Mouse (Mus musculus): Measurements from ENCODE around the gene Dgkz. TPM values are rescaled to one million over a fixed set of nuclear protein-coding genes. Genes with fewer than 3 reads are reported as not detected.

The Dgkz gene
- total RNA-seq, 2 experiments from 2014 or later = 45.1 to 48.0 TPM

GRCm38 (mm10) chr2:91960459-91960858, 15.2 kb downstream of the Dgkz start:
- DNase-seq = no peak

- no peak for DNase-seq
These were observed 15.9 kb downstream of the Dgkz start for GRCm38 (mm10) chr2:91959544-91960410.

GRCm38 (mm10) chr2:91958701-91959457, 16.8 kb downstream of the Dgkz start:
- DNase-seq = peak; percentile 66 to 74

- no peak for DNase-seq
These were observed 17.6 kb downstream of the Dgkz start for GRCm38 (mm10) chr2:91958049-91958448.

GRCm38 (mm10) chr2:91957096-91957495, 18.6 kb downstream of the Dgkz start:
- no peak for DNase-seq

- DNase-seq = no peak
These were observed 19.8 kb downstream of the Dgkz start for GRCm38 (mm10) chr2:91955875-91956274.

- no peak for DNase-seq
These were observed 20.5 kb downstream of the Dgkz start for GRCm38 (mm10) chr2:91955121-91955591.

- peak; percentile 65 to 85 for DNase-seq
These were observed 21.8 kb downstream of the Dgkz start for GRCm38 (mm10) chr2:91953825-91954224.

- DNase-seq = peak; percentile 23 to 50
These were observed 25.2 kb downstream of the Dgkz start for GRCm38 (mm10) chr2:91950275-91951085.

- DNase-seq = peak; percentile 52 to 67
These were observed 26.0 kb downstream of the Dgkz start for GRCm38 (mm10) chr2:91949411-91950274.

GRCm38 (mm10) chr2:91948792-91949241, 26.8 kb downstream of the Dgkz start:
- no peak for DNase-seq

GRCm38 (mm10) chr2:91948151-91948509, 27.5 kb downstream of the Dgkz start:
- DNase-seq = peak in 1 of 2 experiments; percentile 49

GRCm38 (mm10) chr2:91947397-91948150, 28.1 kb downstream of the Dgkz start:
- DNase-seq = peak; percentile 61 to 62

- DNase-seq = peak; percentile 52 to 63
These were observed 28.8 kb downstream of the Dgkz start for GRCm38 (mm10) chr2:91946836-91947235.

- no peak for DNase-seq
These were observed 30.2 kb downstream of the Dgkz start, which contains the start of gene Gm9821 for GRCm38 (mm10) chr2:91945483-91945882. TSS of gene Gm9821 (plus strand) at chr2:91945703.

GRCm38 (mm10) chr2:91944170-91944950, 31.3 kb downstream of the Dgkz start:
- DNase-seq = peak; percentile 80 to 87

- no peak for DNase-seq
These were observed 33.3 kb downstream of the Dgkz start for GRCm38 (mm10) chr2:91942356-91942755.

GRCm38 (mm10) chr2:91939303-91939935, 36.2 kb downstream of the Dgkz start:
- no peak for DNase-seq

- no peak for DNase-seq
These were observed 39.5 kb downstream of the Dgkz start for GRCm38 (mm10) chr2:91936154-91936553.

All from adrenal gland, postnatal 36 days (tissue).